25 mouse cellular contexts compared by ENCODE assay signal in genomic region chr3:109279086-109279485, GRCm38 (mm10).
DNase-seq lines count a peak whose midpoint lies in the region; ATAC-seq and TF ChIP-seq lines count a peak whose summit lies in the region.
"Had no signal": no experiment of that assay in that cellular context is flagged by ENCODE, and none has a peak within 500 bp of the region (broad histone marks: within the 10 kb centered on the region; RNA-seq: fewer than 3 reads in every experiment).

No protein-coding gene starts in this region.

- H3K9me3 ChIP-seq in lung, embryonic 14.5 days (ENCODE audit: low read depth, low read length), result no peaks in the 10 kb centered on the region
- H3K9me3 ChIP-seq in heart, embryonic 15.5 days (replicated peaks), result peaks cover 1% of the 10 kb centered on the region; the same call in 1 of the 2 replicates
- H3K9me3 ChIP-seq: hindbrain, embryonic 10.5 days; limb, embryonic 10.5 days; liver, embryonic 15.5 days; neural tube, embryonic 13.5 days; stomach, embryonic 15.5 days had no signal

- H3K9ac ChIP-seq in lung, embryonic 14.5 days, result no peak overlapping the region
- no peak overlapping the region for H3K9ac ChIP-seq in heart, embryonic 15.5 days
- H3K9ac ChIP-seq: liver, embryonic 15.5 days; neural tube, embryonic 13.5 days; stomach, embryonic 15.5 days had no signal

- no peak for TF ChIP-seq CTCF in lung, embryonic 14.5 days (IDR thresholded peaks at IDR 0.05; ENCODE audit: low read depth)
- TF ChIP-seq CTCF in lung, adult 2 months (IDR thresholded peaks at IDR 0.05; ENCODE audit: insufficient read depth, low read length), result no peak

- DNase-seq in lung, embryonic 14.5 days, result peak; percentile 46
- DNase-seq in lung, adult 2 months, result no peak
- peak; percentile 87 for DNase-seq in adipocyte (ENCODE audit: low spot score)
- peak; percentile 22 for DNase-seq in skeletal muscle tissue, adult 2 months (ENCODE audit: low read depth, low spot score)
- no peak for DNase-seq in left cerebral cortex, adult 8-10 months (ENCODE audit: low spot score in 2 of 2)
- no peak for DNase-seq in layer of hippocampus, adult 11-12 months (ENCODE audit: low spot score)
- DNase-seq: adrenal gland, postnatal 25 days; cerebellum, adult 8-10 months; cerebellum, postnatal 36 days; embryo, embryonic 11 days; gastrocnemius, adult 2 months; kidney, postnatal 36 days; liver; lung, postnatal 36 days; midbrain, embryonic 14.5 days; thymus, postnatal 25 days had no signal

- no peak for ATAC-seq in lung, embryonic 14.5 days (ENCODE audit: insufficient read depth)
- 0 out of 2 replicates have a peak, but pooled peaks have one; percentile 53 for ATAC-seq in heart, embryonic 15.5 days (replicated peaks; ENCODE audit: insufficient number of reproducible peaks, insufficient read depth, low FRiP score, low read depth)
- ATAC-seq: forebrain, embryonic 14.5 days; hindbrain, postnatal 0 days; intestine, embryonic 16.5 days had no signal

- H3K4me1 ChIP-seq in lung, embryonic 14.5 days (ENCODE audit: insufficient read depth), result no peaks in the 10 kb centered on the region
- H3K4me1 ChIP-seq in lung, adult 2 months (ENCODE audit: control insufficient read depth, insufficient read depth, low read length), result no peaks in the 10 kb centered on the region
- H3K4me1 ChIP-seq in heart, embryonic 15.5 days (replicated peaks), result no peaks in the 10 kb centered on the region
- H3K4me1 ChIP-seq: hindbrain, embryonic 10.5 days; limb, embryonic 10.5 days; liver, embryonic 15.5 days; neural tube, embryonic 13.5 days; stomach, embryonic 15.5 days had no signal

- no peaks in the 10 kb centered on the region for H3K36me3 ChIP-seq in lung, embryonic 14.5 days (ENCODE audit: insufficient read depth)
- no peaks in the 10 kb centered on the region for H3K36me3 ChIP-seq in heart, embryonic 15.5 days
- H3K36me3 ChIP-seq: hindbrain, embryonic 10.5 days; limb, embryonic 10.5 days; liver, embryonic 15.5 days; neural tube, embryonic 13.5 days; stomach, embryonic 15.5 days had no signal

- no peak for TF ChIP-seq POLR2A in lung, adult 2 months (IDR thresholded peaks at IDR 0.05; ENCODE audit: borderline replicate concordance, extremely low read depth, low read depth, low read length)

- no peak overlapping the region for H3K27ac ChIP-seq in lung, embryonic 14.5 days (ENCODE audit: low read depth)
- H3K27ac ChIP-seq in heart, embryonic 15.5 days, result peak overlapping the region; percentile 34
- H3K27ac ChIP-seq: gastrocnemius, adult 2 months; hindbrain, embryonic 10.5 days; hindbrain, postnatal 0 days; limb, embryonic 10.5 days; liver, embryonic 15.5 days; neural tube, embryonic 13.5 days; stomach, embryonic 15.5 days had no signal

- no peaks in the 10 kb centered on the region for H3K27me3 ChIP-seq in lung, embryonic 14.5 days (ENCODE audit: insufficient read depth, low read length)
- no peaks in the 10 kb centered on the region for H3K27me3 ChIP-seq in heart, embryonic 15.5 days
- H3K27me3 ChIP-seq: liver, embryonic 15.5 days; neural tube, embryonic 13.5 days; stomach, embryonic 15.5 days had no signal

- 29% methylated on average over 1 of the region's 1 CpGs for WGBS in lung, embryonic 14.5 days
- WGBS in lung, adult 2 months, result 15% methylated on average over 1 of the region's 1 CpGs
- 13% methylated on average over 1 of the region's 1 CpGs for WGBS in heart, embryonic 15.5 days

- no peak overlapping the region for H3K4me2 ChIP-seq in lung, embryonic 14.5 days
- H3K4me2 ChIP-seq in heart, embryonic 15.5 days, result no peak overlapping the region
- H3K4me2 ChIP-seq: liver, embryonic 15.5 days; neural tube, embryonic 13.5 days; stomach, embryonic 15.5 days had no signal

- no peak overlapping the region for H3K4me3 ChIP-seq in lung, embryonic 14.5 days (ENCODE audit: low read depth, low read length)
- H3K4me3 ChIP-seq in lung, adult 2 months (replicated peaks; ENCODE audit: extremely low read depth, low read depth, low read length), result no peak overlapping the region
- H3K4me3 ChIP-seq in heart, embryonic 15.5 days, result no peak overlapping the region
- H3K4me3 ChIP-seq: gastrocnemius, adult 2 months; hindbrain, embryonic 10.5 days; limb, embryonic 10.5 days; liver, embryonic 15.5 days; neural tube, embryonic 13.5 days; stomach, embryonic 15.5 days had no signal

Comparison
In these comparisons a context has a peak if more than half of its experiments do, and no peak if none do; other contexts are left out.
1. DNase-seq: peak in lung, embryonic 14.5 days (single experiment), adipocyte (single experiment) and skeletal muscle tissue, adult 2 months (single experiment); none in lung, adult 2 months (single experiment), left cerebral cortex, adult 8-10 months (0 of 2) and layer of hippocampus, adult 11-12 months (single experiment).